Mouse (Mus musculus) intestine, embryonic 14.5 days (tissue): ENCODE measurements at regions not wholly inside any gene's neighbourhood (a gene's known extent, or its start where the extent isn't known, plus 50 kb on each side); places are given as distances from the start of the nearest gene placed in this dataset.

Experiments
- ATAC-seq: fragments of 200-750 bp; cut with Nextera tagmentation; replicated peaks from 2 replicates; pipeline ENCODE4 v1.8.0; 2017; ENCODE audit warnings: low read depth, moderate number of reproducible peaks, moderate TSS enrichment, moderate library complexity; ENCODE audit not compliant: low FRiP score, low TSS enrichment
- DNase-seq: peaks from one replicate; pipeline ENCODE4 v3.0.0-alpha.2; 2018; ENCODE audit warnings: low spot score
- H3K27ac ChIP-seq: fragments of 300-500 bp; sonication (generic); 2 replicates; pipeline ENCODE4 v1.5.1; 2014; ENCODE audit warnings: low read depth, mild to moderate bottlenecking, control low read depth
- H3K27me3 ChIP-seq: fragments of 300-500 bp; sonication (generic); replicated peaks from 2 replicates; pipeline ENCODE4 v1.6.1; 2014; ENCODE audit warnings: low read length, control low read depth; ENCODE audit not compliant: control insufficient read depth, insufficient read depth
- H3K36me3 ChIP-seq: fragments of 300-500 bp; sonication (generic); 2 replicates; pipeline ENCODE4 v1.6.1; 2014; ENCODE audit warnings: low read length, control low read depth; ENCODE audit not compliant: control insufficient read depth, insufficient read depth
- H3K4me1 ChIP-seq: fragments of 300-500 bp; sonication (generic); replicated peaks from 2 replicates; pipeline ENCODE4 v1.6.1; 2014; ENCODE audit warnings: low read length, control low read depth, mixed read lengths; ENCODE audit not compliant: control insufficient read depth, insufficient read depth
- H3K4me2 ChIP-seq: fragments of 300-500 bp; sonication (generic); 2 replicates; pipeline ENCODE4 v1.6.1; 2014; ENCODE audit warnings: low read length
- H3K4me3 ChIP-seq: fragments of 300-500 bp; sonication (generic); 2 replicates; pipeline ENCODE4 v1.5.1; 2014; ENCODE audit warnings: low read depth, low read length, control low read depth, mixed read lengths
- H3K9ac ChIP-seq: fragments of 300-500 bp; sonication (generic); 2 replicates; pipeline ENCODE4 v1.6.1; 2014; ENCODE audit warnings: mild to moderate bottlenecking, low read length
- H3K9me3 ChIP-seq: fragments of 300-500 bp; sonication (generic); 2 replicates; pipeline ENCODE4 v1.6.1; 2016; ENCODE audit warnings: low read length, control low read depth; ENCODE audit not compliant: control insufficient read depth
- WGBS: fragments of 180-500 bp; shearing (Covaris S2); extraction: QIAGEN DNeasy Blood & Tissue Kit; methylation state at CpG from one replicate; pipeline ENCODE4 v1.1.7; 2014; 5-methylcytosine and 5-hydroxymethylcytosine counted together

- Histone ChIP-seq H3K4me1 (no peaks in the 10 kb centered on the region), H3K4me3 (no peak overlapping the region), H3K4me2 (no peak overlapping the region), H3K9ac (no peak overlapping the region), H3K36me3 (no peaks in the 10 kb centered on the region), H3K9me3 (no peaks in the 10 kb centered on the region), H3K27me3 (no peaks in the 10 kb centered on the region), H3K27ac (no peak overlapping the region)
- ATAC-seq, result no peak
- no peak for DNase-seq
- WGBS, result 80% methylated on average over 6 of the region's 6 CpGs
These were observed 290.8 kb downstream of the Rpl36a-ps1 start for GRCm38 (mm10) chr14:98703289-98703688.

- Histone ChIP-seq H3K9me3 (no peaks in the 10 kb centered on the region), H3K27ac (no peak overlapping the region), H3K36me3 (no peaks in the 10 kb centered on the region), H3K27me3 (no peaks in the 10 kb centered on the region), H3K4me1 (no peaks in the 10 kb centered on the region), H3K4me3 (no peak overlapping the region), H3K9ac (no peak overlapping the region), H3K4me2 (no peak overlapping the region)
- ATAC-seq (no peak), DNase-seq (no peak)
- WGBS, result 72% methylated on average over 4 of the region's 4 CpGs
These were observed 337.6 kb downstream of the Rpl36a-ps1 start for GRCm38 (mm10) chr14:98656533-98656932.

GRCm38 (mm10) chr14:98654191-98654809, 339.8 kb downstream of the Rpl36a-ps1 start:
- Histone ChIP-seq H3K4me2 (no peak overlapping the region), H3K4me1 (no peaks in the 10 kb centered on the region), H3K9me3 (no peaks in the 10 kb centered on the region), H3K27me3 (no peaks in the 10 kb centered on the region), H3K36me3 (no peaks in the 10 kb centered on the region), H3K4me3 (no peak overlapping the region), H3K9ac (no peak overlapping the region), H3K27ac (no peak overlapping the region)
- no peak for DNase-seq
- 80% methylated on average over 6 of the region's 6 CpGs for WGBS
- no peak for ATAC-seq

GRCm38 (mm10) chr14:98651221-98651620, 342.9 kb downstream of the Rpl36a-ps1 start:
- Histone ChIP-seq H3K27me3 (no peaks in the 10 kb centered on the region), H3K9me3 (no peaks in the 10 kb centered on the region), H3K4me1 (no peaks in the 10 kb centered on the region), H3K27ac (no peak overlapping the region), H3K4me2 (no peak overlapping the region), H3K36me3 (no peaks in the 10 kb centered on the region), H3K9ac (no peak overlapping the region), H3K4me3 (no peak overlapping the region)
- ATAC-seq, result no peak
- 77% methylated on average over 6 of the region's 6 CpGs for WGBS
- no peak for DNase-seq

GRCm38 (mm10) chr14:98650520-98650919, 343.6 kb downstream of the Rpl36a-ps1 start:
- Histone ChIP-seq H3K27ac (no peak overlapping the region), H3K36me3 (no peaks in the 10 kb centered on the region), H3K27me3 (no peaks in the 10 kb centered on the region), H3K9ac (no peak overlapping the region), H3K9me3 (no peaks in the 10 kb centered on the region), H3K4me1 (no peaks in the 10 kb centered on the region), H3K4me2 (no peak overlapping the region), H3K4me3 (no peak overlapping the region)
- DNase-seq (no peak), ATAC-seq (no peak)
- 72% methylated on average over 4 of the region's 4 CpGs for WGBS

GRCm38 (mm10) chr14:98647614-98648013, 346.5 kb downstream of the Rpl36a-ps1 start:
- no peaks in the 10 kb centered on the region for H3K9me3 ChIP-seq
- H3K27me3 ChIP-seq, result no peaks in the 10 kb centered on the region
- H3K36me3 ChIP-seq, result no peaks in the 10 kb centered on the region
- H3K27ac ChIP-seq, result no peak overlapping the region
- ATAC-seq (no peak), DNase-seq (no peak)
- no peaks in the 10 kb centered on the region for H3K4me1 ChIP-seq
- no peak overlapping the region for H3K4me3 ChIP-seq
- H3K4me2 ChIP-seq, result no peak overlapping the region
- no peak overlapping the region for H3K9ac ChIP-seq
- 83% methylated on average over 4 of the region's 4 CpGs for WGBS

- Histone ChIP-seq H3K36me3 (no peaks in the 10 kb centered on the region), H3K4me1 (no peaks in the 10 kb centered on the region), H3K27ac (no peak overlapping the region), H3K9ac (no peak overlapping the region), H3K9me3 (no peaks in the 10 kb centered on the region), H3K4me3 (no peak overlapping the region), H3K27me3 (no peaks in the 10 kb centered on the region), H3K4me2 (no peak overlapping the region)
- WGBS, result 29% methylated on average over 1 of the region's 1 CpGs
- DNase-seq (no peak), ATAC-seq (no peak)
These were observed 350.4 kb downstream of the Rpl36a-ps1 start for GRCm38 (mm10) chr14:98643756-98644155.

- H3K4me3 ChIP-seq, result no peak overlapping the region
- no peaks in the 10 kb centered on the region for H3K4me1 ChIP-seq
- H3K27ac ChIP-seq, result no peak overlapping the region
- no peaks in the 10 kb centered on the region for H3K27me3 ChIP-seq
- H3K9me3 ChIP-seq, result no peaks in the 10 kb centered on the region
- DNase-seq (no peak), ATAC-seq (no peak)
- no peak overlapping the region for H3K4me2 ChIP-seq
- H3K9ac ChIP-seq, result no peak overlapping the region
- 59% methylated on average over 4 of the region's 4 CpGs for WGBS
- H3K36me3 ChIP-seq, result no peaks in the 10 kb centered on the region
These were observed 351.3 kb downstream of the Rpl36a-ps1 start for GRCm38 (mm10) chr14:98642661-98643331.

- Histone ChIP-seq H3K9me3 (no peaks in the 10 kb centered on the region), H3K36me3 (no peaks in the 10 kb centered on the region), H3K4me2 (no peak overlapping the region), H3K4me3 (no peak overlapping the region), H3K9ac (no peak overlapping the region), H3K27me3 (no peaks in the 10 kb centered on the region), H3K27ac (no peak overlapping the region), H3K4me1 (no peaks in the 10 kb centered on the region)
- 74% methylated on average over 4 of the region's 4 CpGs for WGBS
- ATAC-seq, result no peak
- no peak for DNase-seq
These were observed 365.1 kb downstream of the Rpl36a-ps1 start for GRCm38 (mm10) chr14:98629026-98629425.
